Mouse (Mus musculus): ENCODE measurements around the gene Zfp94.

The Zfp94 gene

GRCm38 (mm10) chr7:24316567-24317092 is at the start of gene Zfp94:
Gene Zfp94 (minus strand): TSS chr7:24316666.
- peak; percentile 97 for DNase-seq

- DNase-seq: no peak
Observed at GRCm38 (mm10) chr7:24365258-24366014, 49.0 kb upstream of the Zfp94 start.

- peak; percentile 77 for DNase-seq
Observed at GRCm38 (mm10) chr7:24364827-24365226, 48.4 kb upstream of the Zfp94 start.

- DNase-seq: peak; percentile 36
Observed at GRCm38 (mm10) chr7:24363228-24363627, 46.8 kb upstream of the Zfp94 start.

GRCm38 (mm10) chr7:24361001-24361400 is 44.5 kb upstream of the Zfp94 start:
- DNase-seq: no peak

- DNase-seq: no peak
Observed at GRCm38 (mm10) chr7:24359269-24359668, 42.8 kb upstream of the Zfp94 start.

- no peak for DNase-seq
Observed at GRCm38 (mm10) chr7:24357899-24358298, 41.4 kb upstream of the Zfp94 start.

- DNase-seq: no peak
Observed at GRCm38 (mm10) chr7:24356081-24356480, 39.6 kb upstream of the Zfp94 start.

GRCm38 (mm10) chr7:24355646-24356045 is 39.2 kb upstream of the Zfp94 start:
- no peak for DNase-seq

GRCm38 (mm10) chr7:24348896-24349295 is 32.4 kb upstream of the Zfp94 start, which contains the start of gene Lypd5:
Gene Lypd5 (plus strand): TSS chr7:24349196.
- DNase-seq: no peak

- no peak for DNase-seq
Observed at GRCm38 (mm10) chr7:24346444-24346843, 30.0 kb upstream of the Zfp94 start.

- no peak for DNase-seq
Observed at GRCm38 (mm10) chr7:24343701-24344272, 27.3 kb upstream of the Zfp94 start.

GRCm38 (mm10) chr7:24338241-24338640 is 21.8 kb upstream of the Zfp94 start:
- DNase-seq: no peak

- peak; percentile 48 for DNase-seq
Observed at GRCm38 (mm10) chr7:24335699-24336309, 19.3 kb upstream of the Zfp94 start.

GRCm38 (mm10) chr7:24333304-24333986 is 17.0 kb upstream of the Zfp94 start, which contains the start of gene Tescl:
Gene Tescl (minus strand): TSS chr7:24333936.
- no peak for DNase-seq

GRCm38 (mm10) chr7:24327281-24327975 is 11.0 kb upstream of the Zfp94 start:
- no peak for DNase-seq

GRCm38 (mm10) chr7:24326273-24327135 is 10.0 kb upstream of the Zfp94 start:
- peak; percentile 11 for DNase-seq

- DNase-seq: peak; percentile 62
Observed at GRCm38 (mm10) chr7:24325675-24326128, 9.2 kb upstream of the Zfp94 start.

GRCm38 (mm10) chr7:24325197-24325596 is 8.7 kb upstream of the Zfp94 start:
- DNase-seq: no peak

- no peak for DNase-seq
Observed at GRCm38 (mm10) chr7:24322593-24322992, 6.1 kb upstream of the Zfp94 start.

- DNase-seq: no peak
Observed at GRCm38 (mm10) chr7:24318942-24319341, 2.5 kb upstream of the Zfp94 start.
